Mouse (Mus musculus): ENCODE results near the gene Hexim2. TPM values are rescaled to one million over a fixed set of nuclear protein-coding genes. Genes with fewer than 3 reads are reported as not detected.

Gene Hexim2
- total RNA-seq, 2 experiments from 2014 or later = 2.0 to 3.6 TPM

DNA sequence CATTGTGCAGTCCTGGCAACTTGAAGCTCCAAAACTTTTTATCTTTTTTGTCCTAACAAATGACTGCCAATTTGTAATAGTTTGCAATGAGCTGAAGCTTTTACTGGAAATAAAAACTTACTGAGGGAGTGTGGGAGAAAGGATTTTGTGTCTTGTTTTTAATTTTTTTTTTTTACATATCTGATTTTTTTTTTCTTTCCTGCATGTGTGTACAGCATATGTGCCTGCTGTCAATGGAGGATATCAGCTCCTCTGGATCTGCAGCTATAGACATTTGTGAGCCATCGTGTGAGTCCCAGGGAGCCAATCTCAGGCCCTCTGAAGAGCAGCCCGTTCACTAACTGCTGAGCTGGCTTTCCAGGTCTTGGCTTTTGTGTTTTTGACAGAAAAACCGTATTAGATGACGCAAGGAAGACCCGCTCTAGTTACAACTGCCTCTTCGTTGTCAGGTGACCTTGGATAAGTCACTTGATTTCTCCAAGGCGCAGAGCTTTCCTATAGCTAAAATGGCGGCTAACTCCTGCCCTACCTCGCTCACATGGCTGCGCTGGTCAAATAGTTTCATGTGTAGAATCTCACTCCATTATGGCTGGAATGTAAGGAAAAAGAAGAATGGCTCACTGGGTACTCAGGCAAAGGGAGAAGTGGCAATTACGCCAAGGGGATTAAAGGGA, 17.8 kb upstream of the Hexim2 start:
- intact Hi-C loops (cut with DNase I) = no loop called here
- H3K27ac ChIP-seq = peak overlapping the region; percentile 94
- DNase-seq = no peak
- H3K4me3 ChIP-seq = peak overlapping the region; percentile 86
- no peak for TF ChIP-seq CTCF (IDR thresholded peaks at IDR 0.05)

GRCm38 (mm10) chr11:103115163-103116007, 16.8 kb upstream of the Hexim2 start:
- Histone ChIP-seq H3K27ac (peak overlapping the region; percentile 94), H3K4me3 (peak overlapping the region; percentile 86)
- intact Hi-C loops (cut with DNase I) = loop anchor here (1.0 kb wide), 1 partner anchor 17 kb away; the partner anchor contains the start of gene Hexim2
- TF ChIP-seq CTCF (IDR thresholded peaks at IDR 0.05) = no peak
- peak; percentile 88 for DNase-seq

GRCm38 (mm10) chr11:103116008-103116818, 16.0 kb upstream of the Hexim2 start, which contains the start of gene Hexim1:
Gene Hexim1, plus strand, starts transcription at chr11:103116231.
- Histone ChIP-seq H3K4me3 (peak within 1 kb of the TSS; percentile 86), H3K27ac (peak within 1 kb of the TSS; percentile 94)
- TF ChIP-seq CTCF (IDR thresholded peaks at IDR 0.05) = no peak
- peak; percentile 100 for DNase-seq
- intact Hi-C loops (cut with DNase I) = loop anchor here (1.0 kb wide), 1 partner anchor 16 kb away; the partner anchor contains the start of gene Hexim2

DNA sequence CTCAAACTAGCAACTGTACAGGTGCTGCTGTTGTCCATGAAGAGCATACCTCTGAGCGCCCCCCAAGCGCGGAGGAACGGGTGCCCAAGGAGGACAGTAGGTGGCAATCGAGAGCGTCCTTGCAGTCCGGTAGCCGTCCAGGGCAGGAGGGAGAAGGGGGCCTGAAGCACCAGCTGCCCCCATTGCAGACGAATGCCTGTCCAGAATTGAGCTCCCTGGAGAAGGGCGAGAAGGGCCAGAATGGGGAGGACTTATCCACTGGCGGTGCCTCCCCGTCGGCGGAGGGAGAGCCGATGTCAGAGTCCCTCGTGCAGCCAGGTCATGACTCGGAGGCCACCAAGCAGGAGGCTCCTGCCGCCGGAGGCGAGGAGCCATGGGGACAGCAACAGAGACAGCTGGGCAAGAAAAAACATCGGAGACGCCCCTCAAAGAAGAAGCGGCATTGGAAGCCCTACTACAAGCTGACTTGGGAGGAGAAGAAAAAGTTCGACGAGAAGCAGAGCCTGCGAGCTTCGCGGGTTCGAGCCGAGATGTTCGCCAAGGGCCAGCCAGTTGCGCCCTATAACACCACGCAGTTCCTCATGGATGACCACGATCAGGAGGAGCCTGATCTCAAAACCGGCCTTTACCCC, 15.2 kb upstream of the Hexim2 start:
- TF ChIP-seq CTCF (IDR thresholded peaks at IDR 0.05) = peak; percentile 83
- H3K4me3 ChIP-seq = peak overlapping the region; percentile 75
- peak overlapping the region; percentile 91 for H3K27ac ChIP-seq
- DNase-seq = peak; percentile 85
- intact Hi-C loops (cut with DNase I) = loop anchor here (1.0 kb wide), 2 partner anchors 15 to 42 kb away; partner anchors contain the start of gene Hexim2

DNA sequence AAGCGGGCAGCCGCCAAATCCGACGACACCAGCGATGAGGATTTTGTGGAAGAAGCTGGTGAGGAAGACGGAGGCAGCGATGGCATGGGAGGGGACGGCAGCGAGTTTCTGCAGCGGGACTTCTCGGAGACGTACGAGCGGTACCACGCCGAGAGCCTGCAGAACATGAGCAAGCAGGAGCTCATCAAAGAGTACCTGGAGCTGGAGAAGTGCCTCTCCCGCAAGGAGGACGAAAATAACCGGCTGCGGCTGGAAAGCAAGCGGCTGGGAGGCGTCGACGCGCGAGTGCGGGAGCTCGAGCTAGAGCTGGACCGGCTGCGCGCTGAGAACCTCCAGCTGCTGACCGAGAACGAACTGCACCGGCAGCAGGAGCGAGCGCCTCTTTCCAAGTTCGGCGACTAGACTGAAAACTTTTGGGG, 14.6 kb upstream of the Hexim2 start:
- intact Hi-C loops (cut with DNase I) = loop anchor here (1.0 kb wide), 1 partner anchor 42 kb away; no protein-coding TSS in a partner anchor
- no peak for TF ChIP-seq CTCF (IDR thresholded peaks at IDR 0.05)
- peak; percentile 72 for DNase-seq
- Histone ChIP-seq H3K27ac (peak overlapping the region; percentile 91), H3K4me3 (peak overlapping the region; percentile 75)

GRCm38 (mm10) chr11:103118866-103119265, 13.4 kb upstream of the Hexim2 start:
- intact Hi-C loops (cut with DNase I) = no loop called here
- no peak for TF ChIP-seq CTCF (IDR thresholded peaks at IDR 0.05)
- peak overlapping the region; percentile 75 for H3K4me3 ChIP-seq
- H3K27ac ChIP-seq = no peak overlapping the region
- DNase-seq = peak; percentile 18

GRCm38 (mm10) chr11:103119609-103120008, 12.6 kb upstream of the Hexim2 start:
- no peak overlapping the region for H3K4me3 ChIP-seq
- intact Hi-C loops (cut with DNase I) = no loop called here
- peak; percentile 47 for TF ChIP-seq CTCF (IDR thresholded peaks at IDR 0.05)

GRCm38 (mm10) chr11:103120315-103120714, 11.9 kb upstream of the Hexim2 start:
- Histone ChIP-seq H3K27ac (peak overlapping the region; percentile 71), H3K4me3 (no peak overlapping the region)
- TF ChIP-seq CTCF (IDR thresholded peaks at IDR 0.05) = no peak
- peak; percentile 61 for DNase-seq
- intact Hi-C loops (cut with DNase I) = no loop called here

More at GRCm38 (mm10) chr11:103119609-103120008, 12.6 kb upstream of the Hexim2 start:
- DNase-seq = peak; percentile 16
- H3K27ac ChIP-seq = peak overlapping the region; percentile 71

GRCm38 (mm10) chr11:103132576-103133455, 587 bp downstream of the Hexim2 start:
- peak overlapping the region; percentile 100 for H3K27ac ChIP-seq
- DNase-seq = peak; percentile 100
- H3K4me3 ChIP-seq = peak overlapping the region; percentile 80
- intact Hi-C loops (cut with DNase I) = loop anchor here (1.0 kb wide), 1 partner anchor 17 kb away; the partner anchor contains the start of gene Hexim1
- TF ChIP-seq CTCF (IDR thresholded peaks at IDR 0.05) = no peak

GRCm38 (mm10) chr11:103133456-103134185, 1.4 kb downstream of the Hexim2 start:
- no peak for DNase-seq
- Histone ChIP-seq H3K4me3 (peak overlapping the region; percentile 65), H3K27ac (peak overlapping the region; percentile 100)
- TF ChIP-seq CTCF (IDR thresholded peaks at IDR 0.05) = no peak
- intact Hi-C loops (cut with DNase I) = no loop called here
